Mouse (Mus musculus): ENCODE measurements around the gene Zdhhc18. TPM values are rescaled to one million over a fixed set of nuclear protein-coding genes. Genes with fewer than 3 reads are reported as not detected.

Zdhhc18 gene
- polyA plus RNA-seq (2015; fragmentation: Nextera tagmentation; extraction: Ambion mirVana) = 0.79 and 1.1 TPM in 2 replicates

GRCm38 (mm10) chr4:133649989-133650699, at the start of gene Zdhhc18:
Gene Zdhhc18 (minus strand): TSS chr4:133650154.
- H3K9me3 ChIP-seq (replicated peaks; ENCODE audit: control insufficient read depth, low read length) = no peaks in the 10 kb centered on the region
- 30% methylated on average over 7 of the region's 7 CpGs for WGBS (ENCODE audit: insufficient replicate concordance)
- ATAC-seq (ENCODE audit: low read depth) = peak; percentile 67

GRCm38 (mm10) chr4:133695363-133695762, 45.4 kb upstream of the Zdhhc18 start:
- whole genome bisulfite sequencing (ENCODE audit: insufficient replicate concordance) = 62% methylated on average over 3 of the region's 3 CpGs
- Histone ChIP-seq H3K36me3 (ENCODE audit: control insufficient read depth, insufficient read depth) (peaks cover 61% of the 10 kb centered on the region), H3K27me3 (ENCODE audit: control insufficient read depth, insufficient read depth, low read depth, low read length) (no peaks in the 10 kb centered on the region), H3K27ac (ENCODE audit: low read length) (no peak overlapping the region), H3K9ac (ENCODE audit: low read depth, low read length) (no peak overlapping the region), H3K4me3 (ENCODE audit: low read depth, low read length) (no peak overlapping the region), H3K9me3 (replicated peaks; ENCODE audit: control insufficient read depth, low read length) (no peaks in the 10 kb centered on the region), H3K4me1 (ENCODE audit: control insufficient read depth, low read depth, low read length) (no peaks in the 10 kb centered on the region), H3K4me2 (ENCODE audit: low read depth, low read length) (no peak overlapping the region)
- ATAC-seq (ENCODE audit: low read depth) = no peak

More at GRCm38 (mm10) chr4:133649989-133650699, at the start of gene Zdhhc18:
- Histone ChIP-seq H3K4me1 (ENCODE audit: control insufficient read depth, low read depth, low read length) (peaks cover 3% of the 10 kb centered on the region), H3K9ac (ENCODE audit: low read depth, low read length) (0 out of 2 replicates have a peak within 1 kb of the TSS, but pooled peaks have one; percentile 13), H3K4me2 (ENCODE audit: low read depth, low read length) (peak within 1 kb of the TSS; percentile 45), H3K4me3 (ENCODE audit: low read depth, low read length) (peak within 1 kb of the TSS; percentile 49), H3K27me3 (ENCODE audit: control insufficient read depth, insufficient read depth, low read depth, low read length) (no peaks in the 10 kb centered on the region), H3K36me3 (ENCODE audit: control insufficient read depth, insufficient read depth) (no peaks in the 10 kb centered on the region), H3K27ac (ENCODE audit: low read length) (no peak within 1 kb of the TSS)

GRCm38 (mm10) chr4:133690252-133690651, 40.3 kb upstream of the Zdhhc18 start:
- 50% methylated on average over 5 of the region's 5 CpGs for WGBS (ENCODE audit: insufficient replicate concordance)
- ATAC-seq (ENCODE audit: low read depth) = no peak
- Histone ChIP-seq H3K9me3 (replicated peaks; ENCODE audit: control insufficient read depth, low read length) (no peaks in the 10 kb centered on the region), H3K27ac (ENCODE audit: low read length) (no peak overlapping the region), H3K9ac (ENCODE audit: low read depth, low read length) (no peak overlapping the region), H3K27me3 (ENCODE audit: control insufficient read depth, insufficient read depth, low read depth, low read length) (no peaks in the 10 kb centered on the region), H3K4me1 (ENCODE audit: control insufficient read depth, low read depth, low read length) (peaks cover 5% of the 10 kb centered on the region; the same call in 1 of the 2 replicates), H3K4me3 (ENCODE audit: low read depth, low read length) (no peak overlapping the region), H3K36me3 (ENCODE audit: control insufficient read depth, insufficient read depth) (peaks cover 97% of the 10 kb centered on the region), H3K4me2 (ENCODE audit: low read depth, low read length) (no peak overlapping the region)

GRCm38 (mm10) chr4:133688417-133689067, 38.6 kb upstream of the Zdhhc18 start:
- ATAC-seq (ENCODE audit: low read depth) = peak; percentile 62
- Histone ChIP-seq H3K36me3 (ENCODE audit: control insufficient read depth, insufficient read depth) (peaks cover 97% of the 10 kb centered on the region), H3K9ac (ENCODE audit: low read depth, low read length) (no peak overlapping the region), H3K4me3 (ENCODE audit: low read depth, low read length) (no peak overlapping the region), H3K4me1 (ENCODE audit: control insufficient read depth, low read depth, low read length) (peaks cover 5% of the 10 kb centered on the region; the same call in 1 of the 2 replicates), H3K27me3 (ENCODE audit: control insufficient read depth, insufficient read depth, low read depth, low read length) (no peaks in the 10 kb centered on the region), H3K9me3 (replicated peaks; ENCODE audit: control insufficient read depth, low read length) (no peaks in the 10 kb centered on the region), H3K27ac (ENCODE audit: low read length) (no peak overlapping the region), H3K4me2 (ENCODE audit: low read depth, low read length) (no peak overlapping the region)
- 79% methylated on average over 7 of the region's 7 CpGs for WGBS (ENCODE audit: insufficient replicate concordance)

- Histone ChIP-seq H3K27ac (ENCODE audit: low read length) (no peak overlapping the region), H3K9ac (ENCODE audit: low read depth, low read length) (no peak overlapping the region), H3K4me3 (ENCODE audit: low read depth, low read length) (no peak overlapping the region), H3K4me1 (ENCODE audit: control insufficient read depth, low read depth, low read length) (peaks cover 5% of the 10 kb centered on the region; the same call in 1 of the 2 replicates), H3K4me2 (ENCODE audit: low read depth, low read length) (no peak overlapping the region), H3K27me3 (ENCODE audit: control insufficient read depth, insufficient read depth, low read depth, low read length) (no peaks in the 10 kb centered on the region), H3K36me3 (ENCODE audit: control insufficient read depth, insufficient read depth) (peaks cover 89% of the 10 kb centered on the region), H3K9me3 (replicated peaks; ENCODE audit: control insufficient read depth, low read length) (no peaks in the 10 kb centered on the region)
- WGBS (ENCODE audit: insufficient replicate concordance) = 76% methylated on average over 5 of the region's 5 CpGs
- no peak for ATAC-seq (ENCODE audit: low read depth)
Observed at GRCm38 (mm10) chr4:133687126-133687525, 37.2 kb upstream of the Zdhhc18 start.

- Histone ChIP-seq H3K4me2 (ENCODE audit: low read depth, low read length) (no peak overlapping the region), H3K4me3 (ENCODE audit: low read depth, low read length) (no peak overlapping the region), H3K9ac (ENCODE audit: low read depth, low read length) (no peak overlapping the region), H3K27me3 (ENCODE audit: control insufficient read depth, insufficient read depth, low read depth, low read length) (no peaks in the 10 kb centered on the region), H3K36me3 (ENCODE audit: control insufficient read depth, insufficient read depth) (peaks cover 89% of the 10 kb centered on the region), H3K4me1 (ENCODE audit: control insufficient read depth, low read depth, low read length) (peaks cover 5% of the 10 kb centered on the region; the same call in 1 of the 2 replicates), H3K27ac (ENCODE audit: low read length) (no peak overlapping the region), H3K9me3 (replicated peaks; ENCODE audit: control insufficient read depth, low read length) (no peaks in the 10 kb centered on the region)
- no peak for ATAC-seq (ENCODE audit: low read depth)
- 87% methylated on average over 11 of the region's 11 CpGs for WGBS (ENCODE audit: insufficient replicate concordance)
Observed at GRCm38 (mm10) chr4:133686512-133686911, 36.6 kb upstream of the Zdhhc18 start.

GRCm38 (mm10) chr4:133680206-133680786, 30.3 kb upstream of the Zdhhc18 start:
- peaks cover 10% of the 10 kb centered on the region for H3K4me1 ChIP-seq (ENCODE audit: control insufficient read depth, low read depth, low read length)
- no peaks in the 10 kb centered on the region for H3K27me3 ChIP-seq (ENCODE audit: control insufficient read depth, insufficient read depth, low read depth, low read length)
- no peak overlapping the region for H3K4me2 ChIP-seq (ENCODE audit: low read depth, low read length)
- H3K36me3 ChIP-seq (ENCODE audit: control insufficient read depth, insufficient read depth) = peaks cover 44% of the 10 kb centered on the region
- no peak overlapping the region for H3K4me3 ChIP-seq (ENCODE audit: low read depth, low read length)
- no peak for ATAC-seq (ENCODE audit: low read depth)
- H3K9ac ChIP-seq (ENCODE audit: low read depth, low read length) = no peak overlapping the region
- 85% methylated on average over 14 of the region's 14 CpGs for WGBS (ENCODE audit: insufficient replicate concordance)
- H3K27ac ChIP-seq (ENCODE audit: low read length) = no peak overlapping the region
- no peaks in the 10 kb centered on the region for H3K9me3 ChIP-seq (replicated peaks; ENCODE audit: control insufficient read depth, low read length)

GRCm38 (mm10) chr4:133679629-133680028, 29.7 kb upstream of the Zdhhc18 start:
- H3K9me3 ChIP-seq (replicated peaks; ENCODE audit: control insufficient read depth, low read length) = no peaks in the 10 kb centered on the region
- H3K27ac ChIP-seq (ENCODE audit: low read length) = no peak overlapping the region
- no peak for ATAC-seq (ENCODE audit: low read depth)
- H3K36me3 ChIP-seq (ENCODE audit: control insufficient read depth, insufficient read depth) = peaks cover 37% of the 10 kb centered on the region
- WGBS (ENCODE audit: insufficient replicate concordance) = 83% methylated on average over 7 of the region's 7 CpGs
- H3K9ac ChIP-seq (ENCODE audit: low read depth, low read length) = no peak overlapping the region
- no peaks in the 10 kb centered on the region for H3K27me3 ChIP-seq (ENCODE audit: control insufficient read depth, insufficient read depth, low read depth, low read length)
- no peak overlapping the region for H3K4me3 ChIP-seq (ENCODE audit: low read depth, low read length)
- peaks cover 15% of the 10 kb centered on the region for H3K4me1 ChIP-seq (ENCODE audit: control insufficient read depth, low read depth, low read length)
- no peak overlapping the region for H3K4me2 ChIP-seq (ENCODE audit: low read depth, low read length)

GRCm38 (mm10) chr4:133677266-133677665, 27.3 kb upstream of the Zdhhc18 start:
- Histone ChIP-seq H3K9ac (ENCODE audit: low read depth, low read length) (no peak overlapping the region), H3K27me3 (ENCODE audit: control insufficient read depth, insufficient read depth, low read depth, low read length) (no peaks in the 10 kb centered on the region), H3K36me3 (ENCODE audit: control insufficient read depth, insufficient read depth) (peaks cover 22% of the 10 kb centered on the region), H3K9me3 (replicated peaks; ENCODE audit: control insufficient read depth, low read length) (no peaks in the 10 kb centered on the region), H3K4me1 (ENCODE audit: control insufficient read depth, low read depth, low read length) (peaks cover 32% of the 10 kb centered on the region), H3K27ac (ENCODE audit: low read length) (no peak overlapping the region), H3K4me3 (ENCODE audit: low read depth, low read length) (no peak overlapping the region), H3K4me2 (ENCODE audit: low read depth, low read length) (no peak overlapping the region)
- ATAC-seq (ENCODE audit: low read depth) = no peak
- WGBS (ENCODE audit: insufficient replicate concordance) = 41% methylated on average over 7 of the region's 7 CpGs
